17 mouse cellular contexts compared by ENCODE assay signal in genomic region chr1:183114554-183114953, GRCm38 (mm10).
A peak's percentile ranks its signal among the peaks of the same experiment; 100 is the strongest.
DNase-seq lines count a peak whose midpoint lies in the region; ATAC-seq and TF ChIP-seq lines count a peak whose summit lies in the region.
"Had no signal": no experiment of that assay in that cellular context is flagged by ENCODE, and none has a peak within 500 bp of the region (broad histone marks: within the 10 kb centered on the region; RNA-seq: fewer than 3 reads in every experiment).

No protein-coding gene starts in this region.

- no peak overlapping the region for H3K9ac ChIP-seq in hindbrain, embryonic 12.5 days
- H3K9ac ChIP-seq in hindbrain, embryonic 16.5 days (ENCODE audit: low read depth, low read length), result no peak overlapping the region
- H3K9ac ChIP-seq: heart, embryonic 13.5 days; stomach, embryonic 15.5 days had no signal

- no peaks in the 10 kb centered on the region for H3K9me3 ChIP-seq in hindbrain, embryonic 12.5 days (replicated peaks)
- no peaks in the 10 kb centered on the region for H3K9me3 ChIP-seq in hindbrain, embryonic 16.5 days (ENCODE audit: control insufficient read depth, low read length)
- H3K9me3 ChIP-seq: heart, embryonic 13.5 days; stomach, embryonic 15.5 days had no signal

- no peak overlapping the region for H3K4me2 ChIP-seq in hindbrain, embryonic 12.5 days (replicated peaks)
- H3K4me2 ChIP-seq in hindbrain, embryonic 16.5 days (ENCODE audit: low read length), result no peak overlapping the region
- H3K4me2 ChIP-seq: heart, embryonic 13.5 days; stomach, embryonic 15.5 days had no signal

- no peak for TF ChIP-seq CTCF in embryonic fibroblast, embryonic 13.5 days (IDR thresholded peaks at IDR 0.05; ENCODE audit: borderline replicate concordance, insufficient read depth, low read length)

- peak; percentile 50 for DNase-seq in retina, postnatal 1 day
- DNase-seq in retina, embryonic 14.5 days (ENCODE audit: low spot score), result no peak
- no peak for DNase-seq in embryo, embryonic 11 days
- DNase-seq in left cerebral cortex, adult 8-10 months (ENCODE audit: low spot score in 2 of 2), result no peak
- DNase-seq: cerebellum, adult 11-12 months; gastrocnemius, postnatal 25 days; heart, postnatal 4 days; kidney, adult 18-20 months; lung, adult 2 months; right cerebral cortex, adult 18-20 months had no signal

- no peaks in the 10 kb centered on the region for H3K36me3 ChIP-seq in hindbrain, embryonic 12.5 days
- H3K36me3 ChIP-seq in hindbrain, embryonic 16.5 days (ENCODE audit: control insufficient read depth, insufficient read depth, low read length), result no peaks in the 10 kb centered on the region
- H3K36me3 ChIP-seq: heart, embryonic 13.5 days; stomach, embryonic 15.5 days had no signal

- WGBS in hindbrain, embryonic 12.5 days, result 51% methylated on average over 6 of the region's 6 CpGs
- 67% methylated on average over 6 of the region's 6 CpGs for WGBS in hindbrain, embryonic 16.5 days

- TF ChIP-seq POLR2A in embryonic fibroblast, embryonic 13.5 days (IDR thresholded peaks at IDR 0.05; ENCODE audit: low read depth, low read length), result no peak

- H3K27ac ChIP-seq in hindbrain, embryonic 12.5 days, result 0 out of 2 replicates have a peak overlapping the region, but pooled peaks have one; percentile 3
- H3K27ac ChIP-seq in hindbrain, embryonic 16.5 days (ENCODE audit: low read depth, low read length), result no peak overlapping the region
- peak overlapping the region; percentile 35; the same call in 1 of the 2 replicates for H3K27ac ChIP-seq in embryonic fibroblast, embryonic 13.5 days (ENCODE audit: insufficient read depth, low read length)
- H3K27ac ChIP-seq: heart, embryonic 13.5 days; stomach, embryonic 15.5 days had no signal

- peaks cover 28% of the 10 kb centered on the region for H3K4me1 ChIP-seq in hindbrain, embryonic 12.5 days
- peaks cover 16% of the 10 kb centered on the region for H3K4me1 ChIP-seq in hindbrain, embryonic 16.5 days (ENCODE audit: control insufficient read depth, insufficient read depth, low read depth, low read length)
- H3K4me1 ChIP-seq in embryonic fibroblast, embryonic 13.5 days (ENCODE audit: control insufficient read depth, insufficient read depth, low read length), result peaks cover 39% of the 10 kb centered on the region

- no peaks in the 10 kb centered on the region for H3K27me3 ChIP-seq in hindbrain, embryonic 12.5 days
- no peaks in the 10 kb centered on the region for H3K27me3 ChIP-seq in hindbrain, embryonic 16.5 days (replicated peaks; ENCODE audit: control insufficient read depth, insufficient read depth, low read length)
- H3K27me3 ChIP-seq: heart, embryonic 13.5 days; stomach, embryonic 15.5 days had no signal

- ATAC-seq in hindbrain, embryonic 12.5 days (ENCODE audit: low FRiP score), result no peak
- no peak for ATAC-seq in hindbrain, embryonic 16.5 days
- ATAC-seq: forebrain, embryonic 16.5 days; midbrain, embryonic 16.5 days had no signal

- H3K4me3 ChIP-seq in hindbrain, embryonic 12.5 days, result no peak overlapping the region
- no peak overlapping the region for H3K4me3 ChIP-seq in hindbrain, embryonic 16.5 days (ENCODE audit: low read length)
- no peak overlapping the region for H3K4me3 ChIP-seq in embryonic fibroblast, embryonic 13.5 days (ENCODE audit: insufficient read depth, low read length)
- H3K4me3 ChIP-seq: heart, embryonic 13.5 days; stomach, embryonic 15.5 days had no signal
